Mouse (Mus musculus): Measurements from ENCODE around the gene Cox14.
"Not testable (repeated sequence)": the region's sequence is repeated elsewhere in the genome, so short reads cannot be mapped to it uniquely, and the experiment has no call there.

Gene Cox14

DNA sequence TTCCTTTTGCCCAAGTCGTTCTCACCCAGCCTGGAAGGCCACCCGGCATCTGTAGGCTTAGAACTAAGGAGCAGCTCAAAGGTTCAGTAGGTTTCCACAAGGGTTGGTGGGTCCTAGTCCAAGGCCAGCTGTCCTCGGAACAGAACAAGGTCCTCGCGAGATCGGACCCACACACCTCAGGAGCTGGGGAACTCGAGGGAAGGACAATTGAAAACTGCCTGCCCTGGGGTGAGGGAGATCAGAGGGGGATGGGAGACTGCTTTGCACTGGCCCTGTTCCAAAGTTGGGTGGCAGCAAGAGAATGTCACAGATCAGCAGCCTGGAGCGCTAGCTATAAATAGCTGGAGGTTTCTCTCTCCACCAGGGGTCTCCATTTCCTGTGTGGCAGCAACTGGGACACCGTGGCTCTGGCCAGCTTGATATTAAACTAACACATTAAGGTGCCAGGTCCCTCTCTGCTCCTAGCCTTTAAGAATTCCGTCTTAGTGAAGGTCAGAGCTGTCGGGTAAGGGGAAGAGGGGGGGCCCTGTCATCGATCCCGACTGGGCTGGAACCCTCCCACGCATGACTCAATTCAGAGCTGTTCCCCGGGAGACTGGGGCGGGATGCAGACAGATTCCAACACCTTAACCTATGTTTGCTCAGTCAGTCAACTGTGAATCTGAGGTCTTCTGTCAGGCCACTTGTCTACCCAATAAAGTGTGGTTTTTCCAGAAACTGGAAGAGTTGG lies 961 bp upstream of the Cox14 start:
- CTCF ChIA-PET, result interaction anchor here (1.1 kb wide), 1 partner anchor 54 kb away, joined by 3 read pairs; no protein-coding TSS in a partner anchor

DNA sequence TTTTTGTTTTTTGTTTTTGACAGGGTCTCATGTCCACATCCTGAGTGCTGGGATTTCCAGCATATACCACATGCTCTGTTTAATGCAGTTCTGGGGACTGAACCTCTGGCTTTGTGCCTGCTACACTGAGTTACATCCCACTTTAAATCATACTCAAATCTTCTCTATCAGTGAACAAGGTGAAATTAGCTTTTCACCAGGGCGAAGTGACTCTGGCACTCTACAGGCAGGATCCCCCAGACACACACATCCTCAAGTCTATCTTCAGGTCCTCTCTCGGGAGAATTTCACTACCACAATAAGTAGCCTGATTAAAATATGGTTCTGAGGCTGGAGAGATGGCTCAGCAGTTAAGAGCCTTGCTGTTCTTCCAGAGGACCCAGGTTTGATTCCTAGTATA lies 1.1 kb downstream of the Cox14 start:
- CTCF ChIA-PET, result interaction anchor here (0.6 to 0.7 kb wide), 2 partner anchors 11 to 709 kb away, joined by 3 to 5 read pairs; no protein-coding TSS in a partner anchor

DNA sequence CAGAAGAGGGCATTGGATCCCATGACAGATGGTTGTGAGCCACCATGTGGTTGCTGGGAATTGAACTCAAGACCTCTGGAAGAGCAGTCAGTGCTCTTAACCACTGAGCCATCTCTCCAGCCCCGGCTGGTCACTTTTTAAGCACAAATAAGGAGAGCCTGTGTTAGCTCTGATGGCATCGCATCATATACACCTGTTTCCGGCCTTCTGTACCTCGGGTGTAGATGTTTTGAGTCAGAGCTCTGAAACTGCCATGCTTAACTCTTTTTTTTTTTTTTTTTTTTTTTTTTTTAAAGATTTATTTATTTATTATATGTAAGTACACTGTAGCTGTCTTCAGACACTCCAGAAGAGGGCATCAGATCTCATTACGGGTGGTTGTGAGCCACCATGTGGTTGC lies 1.6 kb downstream of the Cox14 start:
- CTCF ChIA-PET, result interaction anchor here (0.6 to 0.7 kb wide), 2 partner anchors 11 to 708 kb away, joined by 3 to 5 read pairs; no protein-coding TSS in a partner anchor

DNA sequence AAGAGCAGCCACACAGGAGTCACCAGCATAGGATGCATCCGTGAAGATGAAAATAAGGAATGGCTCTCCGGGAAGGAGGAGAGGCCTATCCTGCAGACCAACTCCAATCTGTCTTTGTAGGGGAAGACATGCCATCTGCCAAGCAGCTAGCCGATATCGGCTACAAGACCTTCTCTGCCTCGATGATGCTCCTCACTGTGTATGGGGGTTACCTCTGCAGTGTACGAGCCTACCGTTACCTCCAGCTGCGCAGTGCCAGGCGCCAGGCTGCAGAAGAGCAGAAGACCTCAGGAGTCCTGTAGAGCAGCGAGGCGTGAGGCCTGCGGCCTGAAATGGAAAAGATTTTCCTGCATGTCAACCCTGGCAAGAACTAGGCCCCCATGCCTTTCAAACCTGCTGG lies 2.1 kb downstream of the Cox14 start:
- CTCF ChIA-PET, result no interaction called here

DNA sequence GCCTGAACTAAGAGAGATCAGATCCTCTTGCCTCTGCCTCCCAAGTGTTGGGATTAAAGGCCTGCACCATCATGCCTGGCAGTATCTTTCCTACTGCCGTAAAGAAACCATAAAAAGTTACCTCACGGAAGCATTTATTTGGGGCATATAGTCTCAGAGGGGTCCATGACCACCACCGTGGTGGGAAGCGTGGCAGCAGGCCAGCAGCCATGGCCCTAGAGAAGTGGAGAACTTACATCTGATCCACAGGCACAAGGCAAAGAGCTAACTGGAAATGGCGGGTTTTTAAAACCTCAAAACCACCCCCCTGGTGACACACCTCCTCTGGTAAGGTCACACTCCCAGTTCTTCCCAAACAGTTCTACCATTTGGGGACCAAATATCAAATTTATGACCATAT lies 2.8 kb downstream of the Cox14 start:
- CTCF ChIA-PET, result interaction anchor here (1.1 kb wide), 1 partner anchor 10 kb away, joined by 6 read pairs; no protein-coding TSS in a partner anchor

DNA sequence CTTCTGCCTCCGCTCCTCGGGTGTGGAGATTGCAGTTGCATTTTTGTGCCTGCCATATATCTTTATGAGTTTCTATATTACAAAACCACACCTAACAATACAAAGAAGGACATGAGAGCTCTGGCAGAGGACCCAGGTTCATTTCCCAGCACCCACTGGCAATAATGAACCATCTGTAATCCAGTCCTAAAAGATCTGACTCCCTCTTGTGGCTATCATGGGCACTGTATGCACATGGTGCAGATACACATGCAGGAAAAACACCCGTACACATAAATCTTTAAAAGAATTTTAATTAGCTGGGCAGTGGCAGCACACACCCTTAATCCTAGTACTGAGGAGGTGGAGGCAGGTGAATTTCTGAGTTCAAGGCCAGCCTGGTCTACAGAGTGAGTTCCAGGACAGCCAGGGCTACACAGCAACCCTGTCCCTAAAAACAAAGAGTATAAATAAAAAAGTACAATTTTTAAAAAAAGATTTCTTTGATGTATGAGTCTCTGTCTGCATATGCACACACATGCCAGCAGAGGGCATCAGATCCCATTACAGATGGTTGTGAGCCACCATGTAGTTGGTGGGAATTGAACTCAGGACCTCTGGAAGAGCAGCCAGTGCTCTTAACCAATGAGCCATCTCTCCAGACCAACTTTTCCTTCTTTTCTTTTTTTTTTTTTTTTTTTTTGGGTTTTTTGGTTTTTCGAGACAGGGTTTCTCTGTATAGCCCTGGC lies 3.8 kb downstream of the Cox14 start:
- CTCF ChIA-PET, result interaction anchor here (0.7 to 1.1 kb wide), 3 partner anchors 9 to 162 kb away, joined by 3 to 9 read pairs (median 6); no protein-coding TSS in a partner anchor

DNA sequence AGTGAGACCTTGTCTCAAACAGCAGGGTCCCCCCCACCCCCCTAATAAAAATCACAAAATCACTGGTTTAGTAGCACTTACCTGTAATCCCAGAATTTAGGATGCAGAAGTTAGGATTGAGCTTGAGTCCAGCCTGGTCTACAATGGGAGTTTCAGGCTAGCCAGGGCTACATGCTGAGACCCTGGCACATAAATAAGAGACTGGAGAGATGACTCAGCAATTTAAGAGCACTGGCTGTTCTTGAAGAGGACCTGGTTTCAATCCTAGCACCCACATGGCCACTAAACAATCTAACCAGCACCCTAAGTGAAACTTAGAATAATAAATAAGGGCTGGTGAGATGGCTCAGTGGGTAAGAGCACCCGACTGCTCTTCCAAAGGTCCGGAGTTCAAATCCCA lies 5.7 kb downstream of the Cox14 start:
- CTCF ChIA-PET, result interaction anchor here (0.6 kb wide), 1 partner anchor 49 kb away, joined by 3 read pairs; no protein-coding TSS in a partner anchor

DNA sequence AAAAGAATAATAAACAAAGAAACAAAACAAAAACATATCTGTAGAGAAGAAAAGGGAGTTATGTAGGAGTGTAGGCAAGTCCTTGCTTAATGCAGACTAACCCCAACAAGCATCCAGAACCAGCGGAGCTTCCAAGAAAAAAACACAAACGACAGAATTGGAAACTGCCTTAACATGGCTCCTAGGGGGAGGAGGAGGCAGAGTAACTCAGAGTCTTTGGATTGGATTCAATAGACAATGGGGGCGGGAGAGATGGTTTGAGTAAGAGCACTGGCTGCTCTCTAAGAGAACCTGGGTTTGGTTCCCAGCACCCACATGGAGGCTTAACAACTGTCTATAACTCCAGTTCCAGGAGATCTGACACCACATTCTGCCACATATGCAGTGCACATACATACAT lies 6.3 kb downstream of the Cox14 start:
- CTCF ChIA-PET, result interaction anchor here (0.6 kb wide), 1 partner anchor 49 kb away, joined by 3 read pairs; no protein-coding TSS in a partner anchor

DNA sequence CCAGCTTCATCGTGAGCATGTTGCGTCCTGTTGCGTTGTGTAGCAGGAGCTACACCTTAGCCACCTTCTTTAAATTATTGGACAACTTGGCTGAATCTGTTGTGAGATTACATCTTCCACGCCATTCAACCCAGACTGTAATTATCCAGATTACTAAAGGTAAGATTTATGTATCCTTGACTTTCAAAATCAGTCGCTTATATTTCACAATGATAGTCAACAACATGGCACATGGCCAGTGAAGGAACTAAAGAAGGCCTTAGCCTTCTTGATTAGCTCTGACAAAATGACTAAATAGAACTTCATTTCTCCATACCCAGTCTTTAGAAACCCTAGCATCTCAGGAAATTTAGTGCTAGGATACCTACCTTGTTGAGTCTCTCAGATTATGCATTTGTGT lies 7.8 kb downstream of the Cox14 start:
- CTCF ChIA-PET, result interaction anchor here (0.6 kb wide), 2 partner anchors 14 to 614 kb away, joined by 4 to 11 read pairs; no protein-coding TSS in a partner anchor

DNA sequence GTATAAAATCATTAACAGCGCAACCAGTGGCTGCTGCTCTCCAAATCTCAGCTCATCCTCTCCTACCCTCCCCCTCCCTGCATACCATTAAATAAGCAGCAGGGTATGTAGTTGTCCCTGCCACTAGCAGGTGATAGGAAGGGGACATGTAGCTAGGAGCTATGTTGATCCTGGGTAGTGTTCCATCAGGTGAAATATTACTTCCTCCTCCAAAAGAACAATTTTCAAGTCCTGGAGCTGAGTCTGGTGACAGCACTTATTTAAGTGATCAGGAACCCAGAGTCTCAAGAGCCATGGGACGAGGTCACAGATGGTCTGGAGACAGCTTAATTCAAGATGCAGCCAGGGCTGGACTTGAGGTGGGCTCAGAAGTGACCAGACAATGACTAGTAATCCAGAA lies 10.2 kb downstream of the Cox14 start:
- CTCF ChIA-PET, result no interaction called here

DNA sequence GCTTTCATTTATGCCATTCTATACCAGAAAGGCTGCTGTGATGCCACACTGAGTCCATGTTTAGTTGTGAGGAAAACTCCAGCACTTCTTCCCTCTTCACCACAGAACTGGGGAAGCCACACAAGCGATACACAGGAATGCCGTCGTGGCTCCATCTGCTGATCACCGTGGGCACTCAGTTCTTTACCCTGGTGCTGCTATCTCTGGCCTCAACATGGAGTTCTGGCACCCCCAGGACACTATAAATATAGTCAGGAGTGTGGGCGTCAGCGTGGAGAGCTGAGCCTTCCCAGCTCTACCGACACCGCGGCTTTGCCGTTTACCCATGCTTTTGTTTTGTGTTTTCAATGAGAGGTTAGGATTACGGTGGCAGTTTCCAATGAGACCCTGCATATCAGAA lies 11.3 kb downstream of the Cox14 start:
- CTCF ChIA-PET, result no interaction called here

DNA sequence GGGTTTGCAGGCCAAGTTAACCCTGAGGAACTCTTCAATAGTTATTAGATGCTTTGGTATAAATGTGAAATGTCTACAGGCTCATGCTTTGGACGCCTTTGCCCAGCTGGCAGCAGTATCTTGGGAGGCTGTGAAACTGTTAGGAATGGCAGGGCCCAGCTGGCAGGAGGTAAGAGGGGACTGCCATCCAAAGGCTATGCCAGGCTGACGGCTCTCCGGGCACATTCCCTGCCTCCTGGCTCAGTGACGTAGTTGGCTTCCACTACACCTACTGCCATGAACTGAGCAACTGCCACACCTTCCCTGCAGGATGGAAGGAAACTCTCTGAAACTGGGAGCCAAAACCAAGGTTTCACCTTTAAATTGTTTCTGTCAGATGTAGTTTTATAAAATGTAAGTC lies 14.8 kb downstream of the Cox14 start:
- CTCF ChIA-PET, result no interaction called here

DNA sequence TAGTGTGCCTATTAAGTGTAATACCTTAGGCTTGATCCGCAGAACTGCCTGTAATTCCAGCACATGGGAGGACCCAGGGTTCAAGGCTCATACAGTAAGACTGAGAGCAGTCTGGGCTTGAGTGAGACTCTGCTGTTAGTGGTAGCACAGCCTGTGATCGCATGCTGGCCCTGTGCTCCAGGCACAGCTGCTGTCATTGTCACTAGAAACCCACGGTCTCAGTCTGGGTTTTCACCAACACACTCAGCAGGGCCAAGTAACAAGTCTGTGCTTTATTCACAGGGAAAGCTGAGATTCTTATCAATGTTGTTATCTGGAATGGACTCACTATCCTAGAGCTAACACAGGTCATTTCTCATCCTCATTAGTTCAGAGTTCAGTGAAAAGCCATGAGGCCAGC lies 28.8 kb downstream of the Cox14 start:
- CTCF ChIA-PET, result no interaction called here

DNA sequence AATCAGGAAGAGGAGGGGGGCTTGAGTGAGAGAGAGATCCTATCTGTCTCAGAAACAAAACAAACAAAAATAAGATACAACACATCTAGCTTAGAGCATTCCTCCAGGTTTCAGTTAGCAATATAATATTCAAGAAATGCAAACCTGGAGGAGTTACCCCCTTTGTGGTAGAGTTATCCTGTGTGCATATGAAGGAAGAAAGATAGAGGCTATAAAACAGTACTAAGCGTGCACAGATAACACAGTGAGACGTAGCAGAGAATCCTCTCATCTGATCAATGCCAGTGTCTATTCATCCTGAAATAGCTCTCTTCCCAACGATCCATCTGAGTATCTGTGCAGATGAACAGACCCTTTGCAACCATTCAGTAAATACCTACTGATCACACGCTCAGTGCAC lies 42.0 kb downstream of the Cox14 start:
- CTCF ChIA-PET, result no interaction called here

DNA sequence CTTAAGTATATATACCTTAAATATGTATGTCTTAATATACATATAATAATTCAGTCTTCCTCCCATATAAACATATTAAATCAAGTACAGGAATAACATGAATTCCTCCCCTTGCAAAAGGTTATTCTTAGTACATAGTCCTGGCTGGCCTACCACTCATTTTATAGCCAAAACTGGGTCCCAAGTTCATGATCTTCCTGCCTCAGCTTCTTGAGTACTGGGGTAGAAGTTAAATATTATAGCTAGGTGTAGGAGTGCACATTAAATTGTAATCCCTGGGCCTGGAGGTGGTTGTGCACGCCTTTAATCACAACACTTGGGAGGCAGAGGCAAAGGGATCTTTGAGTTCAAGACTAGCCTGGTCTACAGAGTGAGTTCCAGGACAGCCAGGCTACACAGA lies 43.3 kb downstream of the Cox14 start:
- CTCF ChIA-PET, result no interaction called here

DNA sequence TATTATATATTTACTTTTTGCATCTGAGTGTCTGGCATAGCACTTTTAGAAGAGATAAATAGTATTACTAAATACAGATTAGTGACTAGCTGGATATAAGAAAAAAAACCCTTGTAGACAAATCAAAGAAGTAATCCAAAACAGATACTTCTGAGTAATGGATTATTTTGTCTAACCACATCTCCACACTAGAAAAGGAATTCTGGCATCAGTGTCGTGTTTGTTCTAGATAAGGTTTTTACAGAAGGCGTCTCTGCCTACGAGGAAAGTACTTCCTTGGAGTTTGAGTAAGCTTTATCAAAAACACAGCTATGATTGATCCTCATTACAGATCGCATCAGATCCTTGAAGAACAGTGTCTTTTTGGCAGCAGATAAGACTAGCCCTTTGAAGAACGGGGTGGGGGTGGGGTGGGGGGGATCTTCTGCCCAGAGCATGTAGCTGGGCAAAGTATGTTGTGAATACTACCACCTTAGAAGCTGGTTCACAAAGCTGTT lies 45.6 kb downstream of the Cox14 start:
- CTCF ChIA-PET, result interaction anchor here (0.6 kb wide), 1 partner anchor 376 kb away, joined by 4 read pairs; no protein-coding TSS in a partner anchor

DNA sequence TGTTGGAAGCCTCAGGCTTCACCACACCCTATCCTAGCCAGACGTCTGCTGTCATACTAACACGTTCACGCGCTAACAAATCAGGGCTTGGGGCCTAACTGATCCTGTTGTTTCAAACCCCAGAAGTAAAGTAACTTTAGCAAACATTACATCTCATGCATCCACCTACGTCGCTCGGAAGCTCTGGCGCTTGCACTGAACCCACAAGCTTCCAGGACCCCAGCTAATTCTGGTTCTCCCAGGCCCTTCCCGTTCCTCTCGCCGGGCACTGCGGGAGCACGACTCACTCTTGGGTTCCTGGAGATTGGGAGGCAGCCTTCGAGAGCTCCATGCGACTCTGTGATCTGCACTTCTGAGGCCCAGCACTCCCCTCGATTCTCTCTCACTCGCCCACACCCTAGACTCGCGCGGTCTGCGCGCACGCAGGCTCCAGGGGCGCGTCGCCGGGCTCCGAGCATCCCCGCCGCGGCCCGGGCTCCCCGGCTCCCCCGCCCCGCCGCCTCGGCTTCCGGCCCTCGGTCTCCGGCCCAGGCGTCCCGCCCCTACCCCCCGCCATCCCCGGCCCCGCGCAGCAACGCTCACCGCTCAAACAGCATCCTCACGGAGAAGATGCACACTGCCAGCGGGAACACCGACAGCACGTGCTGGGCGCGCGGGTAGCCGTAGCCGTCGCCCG lies 46.3 kb downstream of the Cox14 start:
- CTCF ChIA-PET, result no interaction called here

DNA sequence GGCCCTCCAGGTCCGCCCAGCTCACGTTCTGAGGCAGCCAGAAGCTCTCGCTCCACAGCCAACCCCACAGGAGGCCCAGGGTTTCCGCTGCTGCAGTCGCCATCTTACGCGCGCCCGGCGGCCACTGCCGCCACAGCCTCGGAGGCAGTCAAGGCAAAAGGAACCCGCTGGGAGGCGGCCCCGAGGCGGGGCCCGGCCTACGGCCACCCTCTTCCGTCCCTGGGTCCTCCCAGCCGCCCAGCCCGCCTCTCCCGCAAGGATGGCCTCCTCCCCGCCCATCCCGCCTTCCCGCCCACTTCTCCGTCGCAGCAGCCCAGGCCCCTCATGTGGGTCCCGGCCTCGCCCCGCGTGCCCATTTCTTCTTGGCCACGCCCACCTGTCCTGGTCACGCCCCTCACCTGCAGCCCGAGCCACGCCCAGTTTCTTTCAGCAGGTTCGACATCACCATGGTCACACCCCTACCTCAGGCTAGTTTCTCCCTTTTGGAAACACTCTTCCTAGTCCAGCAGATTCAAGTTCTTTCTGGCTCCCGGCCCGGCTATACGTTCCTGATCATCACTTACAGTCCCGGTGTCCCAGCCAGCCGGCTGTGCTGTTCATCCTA lies 47.0 kb downstream of the Cox14 start:
- CTCF ChIA-PET, result no interaction called here

DNA sequence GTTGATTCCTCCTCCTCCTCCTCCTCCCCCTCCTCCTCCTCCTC lies 47.3 kb downstream of the Cox14 start, which contains the start of gene Cers5:
Cers5 (minus strand) TSS at position 5 of the 44 bp plus-strand sequence.
- CTCF ChIA-PET, result not testable (repeated sequence)

DNA sequence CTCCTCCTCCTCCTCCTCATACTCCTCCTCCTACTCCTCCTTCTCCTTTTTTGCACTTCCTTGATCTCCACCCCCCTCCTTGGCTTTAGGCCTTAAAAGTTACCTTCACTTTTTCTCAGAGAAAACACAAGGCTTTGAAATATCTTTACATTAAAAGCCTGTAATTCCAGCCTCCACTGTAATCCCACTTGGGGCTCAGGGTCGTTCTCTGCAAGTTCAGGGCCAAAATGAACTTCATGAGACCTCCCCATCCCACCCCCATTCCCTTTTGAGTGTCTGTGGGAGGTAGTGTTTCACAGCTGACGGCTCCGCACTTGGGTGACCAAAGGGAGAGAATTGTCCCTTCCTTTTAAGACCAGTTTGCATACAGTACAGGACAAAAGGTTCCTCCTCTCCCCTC lies 47.5 kb downstream of the Cox14 start:
- CTCF ChIA-PET, result no interaction called here

Measured in spleen, embryonic (tissue).